Mouse (Mus musculus): ENCODE results near the gene Itsn2.
"Not testable (repeated sequence)": the region's sequence is repeated elsewhere in the genome, so short reads cannot be mapped to it uniquely, and the experiment has no call there.

Gene Itsn2

DNA sequence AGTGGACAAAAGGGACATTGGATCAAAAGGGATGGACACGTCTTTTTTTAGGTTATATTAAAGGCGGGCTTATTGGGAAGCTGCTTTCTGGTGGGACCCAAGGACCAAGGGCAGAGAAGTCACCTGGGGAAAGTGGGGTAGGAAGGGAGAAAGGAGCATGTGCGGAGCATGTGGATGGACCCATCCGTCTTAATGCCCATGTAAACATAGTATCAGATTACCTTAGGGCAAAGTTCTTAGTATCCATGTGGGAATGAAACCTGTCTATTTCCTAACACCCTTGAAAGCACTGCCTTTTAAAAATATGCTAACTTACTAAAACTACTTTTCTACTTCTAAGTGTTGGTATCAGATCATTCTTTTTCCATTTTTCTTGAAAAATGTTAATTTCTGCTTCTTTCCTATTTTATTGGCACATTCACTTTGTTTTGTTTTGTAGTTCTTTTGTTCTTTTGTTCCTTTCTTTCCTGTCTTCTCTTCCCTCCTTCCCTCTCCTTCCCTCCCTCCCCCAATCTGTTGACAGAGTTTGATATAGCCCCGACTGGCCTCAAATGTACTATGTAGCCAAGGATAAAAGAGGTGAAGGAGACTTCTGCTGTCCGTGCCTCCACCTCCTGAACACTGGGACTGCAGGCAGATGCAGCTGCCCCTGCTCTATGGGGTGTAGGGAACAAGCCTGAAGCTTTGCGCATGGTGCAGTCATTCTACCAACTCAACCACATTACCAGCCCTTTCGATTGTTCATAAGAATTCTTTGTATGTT, 6.4 kb downstream of the Itsn2 start:
- no peak for DNase-seq

DNA sequence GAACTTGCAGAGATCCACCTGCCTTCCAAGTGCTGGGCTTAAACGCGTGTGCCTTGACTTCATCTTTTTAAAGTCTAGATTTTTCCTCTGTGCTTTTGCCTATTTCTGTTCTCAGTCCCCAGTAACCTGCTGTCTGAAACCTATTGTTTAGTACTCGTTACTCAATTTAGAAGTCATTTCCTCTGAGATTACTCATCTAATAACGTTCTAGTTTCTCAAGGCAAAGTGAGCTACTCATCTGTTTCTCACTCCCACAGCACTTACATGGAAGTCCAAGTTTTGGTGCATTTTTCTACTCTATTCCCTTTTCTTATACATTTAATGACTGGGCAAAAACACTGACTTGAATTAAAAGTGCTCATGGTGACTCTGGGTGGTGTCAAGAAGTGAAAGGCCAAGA, 7.3 kb downstream of the Itsn2 start:
- no peak for DNase-seq

DNA sequence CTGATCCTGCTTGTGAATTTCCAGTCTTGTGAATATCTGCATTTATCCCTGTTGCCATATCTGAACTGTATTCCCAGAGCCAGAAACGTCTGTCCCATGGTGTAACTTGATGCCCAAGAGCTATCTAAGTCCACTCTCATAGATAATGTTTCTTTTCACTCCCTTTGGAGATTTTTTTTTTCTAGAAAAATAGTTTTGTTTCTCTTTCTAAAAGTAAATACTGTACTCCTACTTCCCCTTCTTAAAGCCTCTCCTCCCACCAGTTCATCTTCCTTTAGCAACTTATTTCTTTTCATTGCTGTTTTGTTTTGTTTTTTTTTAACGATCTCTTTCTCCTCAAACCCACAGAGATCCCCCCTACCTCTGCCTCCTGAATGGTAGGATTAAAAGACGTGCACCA, 14.2 kb downstream of the Itsn2 start:
- DNase-seq = no peak

DNA sequence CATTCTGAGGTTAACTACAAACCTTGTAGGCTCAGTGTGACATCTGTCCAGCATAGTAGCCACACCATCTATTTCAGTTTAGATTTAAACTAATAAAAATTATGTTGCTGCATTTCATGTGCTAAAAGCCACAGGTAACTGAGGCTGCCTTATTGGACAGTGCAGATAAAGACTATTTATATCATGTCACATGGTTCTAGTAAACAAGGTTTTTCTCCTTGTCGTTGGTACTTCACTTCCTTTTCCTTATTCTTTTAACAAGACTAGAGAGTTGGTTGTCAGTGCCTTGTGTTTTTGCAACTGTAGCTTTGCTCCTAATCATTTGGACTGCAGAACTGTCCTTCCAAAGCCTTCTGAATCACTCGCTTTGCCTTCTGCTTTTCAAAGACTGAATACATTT, 22.3 kb downstream of the Itsn2 start:
- no peak for DNase-seq

DNA sequence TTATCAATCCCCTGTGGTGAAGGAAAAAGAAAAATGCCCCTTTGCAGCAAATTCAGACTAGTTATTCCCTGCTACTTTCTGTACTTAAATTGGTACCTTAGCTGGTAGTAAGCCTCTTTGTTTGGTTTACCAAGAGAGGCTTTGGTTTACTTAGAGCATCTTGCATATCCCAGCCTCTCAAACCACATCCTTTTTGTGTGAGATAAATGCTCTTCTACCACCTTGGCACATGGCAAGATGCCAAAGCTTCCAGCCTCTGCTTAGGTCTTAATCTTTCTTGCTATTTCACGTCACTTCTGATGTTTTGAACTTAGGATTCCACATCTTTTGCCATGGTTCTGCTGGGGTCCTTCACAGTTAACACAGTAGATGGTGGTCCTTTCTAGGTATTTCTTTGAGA, 31.8 kb downstream of the Itsn2 start:
- DNase-seq = no peak

DNA sequence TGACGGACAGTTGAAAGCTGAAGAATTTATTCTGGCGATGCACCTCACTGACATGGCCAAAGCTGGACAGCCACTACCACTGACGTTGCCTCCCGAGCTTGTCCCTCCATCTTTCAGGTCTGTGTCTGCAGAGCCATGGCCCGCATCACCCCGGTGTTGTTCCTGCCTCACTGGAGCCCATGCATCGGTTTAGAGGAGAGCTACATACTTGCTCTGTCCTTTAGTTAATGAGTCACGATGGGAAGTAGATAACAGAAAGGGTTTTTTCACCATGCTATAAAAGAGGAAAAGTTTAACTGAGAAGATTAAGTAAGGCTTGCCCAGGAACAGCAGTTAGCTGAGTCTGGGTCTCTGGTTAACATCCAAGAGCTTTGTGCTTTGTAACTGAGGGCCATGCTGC, 40.5 kb downstream of the Itsn2 start:
- no peak for DNase-seq

DNA sequence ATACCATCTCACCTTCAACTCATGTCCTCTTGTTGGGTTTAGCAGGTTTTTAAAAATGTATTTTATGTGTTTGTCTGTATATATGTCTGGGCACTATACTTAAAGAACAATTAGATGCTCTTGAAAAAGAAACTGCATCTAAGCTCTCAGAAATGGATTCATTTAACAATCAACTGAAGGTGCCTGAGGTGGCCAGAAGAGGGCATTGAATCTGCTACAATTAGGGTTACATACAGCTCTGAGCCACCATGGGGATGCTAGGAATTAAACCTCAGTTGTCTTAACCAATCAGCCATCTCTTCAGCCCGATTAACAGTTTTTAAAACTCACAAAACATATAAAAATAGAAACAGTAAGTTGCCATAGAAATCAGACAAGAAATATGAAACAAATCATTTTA, 46.0 kb downstream of the Itsn2 start:
- no peak for DNase-seq

DNA sequence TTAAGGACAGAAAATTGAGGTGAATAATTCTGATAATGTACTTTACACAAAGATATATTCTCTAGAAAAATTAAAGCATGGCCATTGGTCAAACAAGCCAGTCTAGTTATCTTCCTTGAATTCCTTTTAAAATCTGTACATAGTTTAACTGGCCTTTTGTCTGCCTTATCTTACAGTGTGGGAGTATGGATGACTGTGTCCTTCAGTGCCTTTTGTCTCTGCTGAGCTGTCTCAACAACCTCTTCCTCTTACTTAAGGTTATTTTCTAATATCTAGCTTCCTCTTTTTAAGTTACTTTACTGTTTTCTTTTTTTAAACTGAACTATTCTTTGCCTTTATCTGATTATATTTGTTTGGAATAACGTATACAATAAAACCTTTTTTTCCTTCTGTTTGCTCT, 48.3 kb downstream of the Itsn2 start:
- no peak for DNase-seq

DNA sequence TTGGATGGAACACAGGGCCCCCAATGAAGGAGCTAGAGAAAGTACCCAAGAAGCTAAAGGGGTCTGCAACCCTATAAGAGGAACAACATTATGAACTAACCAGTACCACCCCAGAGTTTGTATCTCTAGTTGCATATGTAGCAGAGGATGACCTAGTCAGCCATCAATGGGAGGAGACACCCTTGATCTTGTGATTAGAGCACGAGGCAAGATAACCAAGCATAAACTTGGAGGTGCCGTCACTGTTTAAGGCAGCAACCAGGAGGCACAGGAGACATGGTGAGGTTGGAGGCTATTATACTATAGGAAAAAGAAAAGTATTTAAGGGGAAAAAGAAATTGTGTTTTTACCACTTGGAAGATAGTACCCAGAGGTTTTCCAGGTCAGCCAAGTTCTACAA, 64.4 kb downstream of the Itsn2 start:
- DNase-seq = no peak

DNA sequence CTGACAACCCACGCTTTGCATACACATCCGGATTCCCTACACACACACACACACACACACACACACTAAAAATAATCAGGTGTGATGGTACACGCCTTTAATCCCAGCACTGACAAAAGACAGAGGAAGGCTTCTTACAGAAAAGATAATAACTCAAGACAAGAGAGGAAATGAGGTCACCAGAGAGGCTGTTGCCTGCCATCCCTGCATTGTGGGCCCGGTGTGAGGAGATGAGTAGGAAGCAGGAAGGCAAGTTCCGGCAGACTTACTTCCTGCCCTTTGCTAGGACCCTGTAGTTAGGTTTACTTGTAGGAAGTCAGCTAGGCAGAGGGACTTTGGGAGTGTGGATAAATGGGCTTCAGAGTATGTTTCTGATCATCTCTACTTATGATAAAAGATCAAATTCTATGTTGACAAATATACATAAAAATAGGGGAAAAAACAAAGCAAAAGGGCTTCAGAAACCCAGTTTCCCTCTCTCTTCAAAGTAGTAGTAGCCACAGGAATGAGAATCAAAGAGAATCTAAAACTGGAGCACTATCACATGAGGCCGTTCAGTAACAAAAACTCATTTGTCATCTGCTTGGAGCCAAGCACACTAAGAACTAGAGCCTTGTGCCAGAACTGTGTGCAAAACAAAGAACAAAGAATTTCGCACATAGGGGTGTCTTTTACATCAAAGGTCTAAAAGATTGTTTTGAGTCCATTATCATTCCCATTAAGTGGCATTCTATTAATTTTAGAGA, 72.7 kb downstream of the Itsn2 start:
- DNase-seq = peak in 1 of 2 experiments; percentile 11

DNA sequence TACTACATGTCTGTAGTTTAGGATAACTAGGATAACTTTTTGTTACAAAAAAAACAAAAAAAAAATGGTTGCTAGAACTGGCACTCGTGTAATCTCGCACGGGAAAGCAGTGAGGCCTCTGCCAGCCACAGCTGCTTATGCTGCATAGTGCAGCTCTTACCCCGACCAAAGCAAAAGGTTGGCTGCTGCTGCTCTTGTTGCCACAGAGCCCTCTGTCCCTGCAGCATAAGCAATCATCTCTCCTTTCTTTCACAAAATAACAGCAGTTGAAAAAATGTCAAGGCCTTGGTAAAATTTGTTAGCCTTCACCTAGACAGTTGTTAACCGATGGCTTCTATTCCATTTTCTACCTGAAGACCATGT, 73.2 kb downstream of the Itsn2 start:
- DNase-seq = no peak

DNA sequence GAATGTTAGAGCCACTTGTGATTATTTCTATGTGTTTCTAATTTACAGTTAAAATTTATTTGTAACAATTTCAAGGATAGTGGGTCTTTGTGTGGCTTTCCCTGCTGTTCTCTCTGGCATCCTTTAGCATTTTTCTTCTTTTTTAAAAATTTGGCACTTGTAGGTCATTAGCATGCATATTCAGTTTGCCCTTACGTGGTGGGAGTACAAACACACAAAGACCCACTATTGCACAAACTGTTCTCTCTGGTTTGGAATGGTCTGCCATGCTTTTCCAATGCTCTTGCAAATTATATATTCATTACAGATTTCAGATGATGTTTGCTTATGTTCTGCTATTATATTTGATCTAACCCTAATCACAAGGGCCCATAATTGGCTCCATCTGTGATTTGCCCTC, 83.9 kb downstream of the Itsn2 start:
- no peak for DNase-seq

DNA sequence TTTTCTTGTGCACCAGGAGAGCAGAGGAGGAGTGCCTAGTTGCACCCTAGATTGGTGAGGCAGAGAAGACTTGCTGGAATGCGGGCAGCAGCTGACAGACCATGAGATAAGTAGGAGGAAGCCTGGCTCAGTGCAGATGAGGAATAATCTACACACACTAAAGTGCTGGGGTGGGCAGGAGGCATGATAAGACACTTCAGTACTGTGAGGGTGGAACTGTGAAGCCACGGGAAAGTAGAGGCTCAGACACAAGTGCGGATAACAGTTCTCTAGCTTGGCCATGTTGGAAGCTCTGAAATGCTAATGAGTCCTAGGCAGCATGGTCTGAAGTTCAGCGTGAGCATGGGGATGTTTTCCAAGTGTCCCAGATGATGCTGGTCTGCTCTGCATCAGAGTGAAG, 87.5 kb downstream of the Itsn2 start:
- no peak for DNase-seq

DNA sequence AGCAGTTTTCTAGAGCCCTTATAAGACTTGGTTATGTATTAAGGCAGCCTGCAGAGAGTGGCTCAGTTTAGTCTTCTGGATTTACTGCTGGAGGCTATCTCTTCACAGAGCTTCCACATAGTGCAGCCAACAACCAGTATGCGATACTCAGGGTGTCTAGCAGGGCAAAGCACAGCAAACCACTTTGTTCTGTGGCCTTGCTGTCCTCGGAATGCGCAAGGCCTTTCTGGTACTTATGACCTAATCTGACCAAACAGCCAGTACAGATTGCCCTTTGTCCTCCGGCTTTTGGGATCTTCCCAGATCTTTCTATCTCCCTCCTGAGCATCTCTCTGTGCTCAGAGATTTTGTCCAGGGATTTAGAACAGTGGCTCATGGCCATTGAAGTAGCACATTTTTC, 93.0 kb downstream of the Itsn2 start:
- DNase-seq = no peak

DNA sequence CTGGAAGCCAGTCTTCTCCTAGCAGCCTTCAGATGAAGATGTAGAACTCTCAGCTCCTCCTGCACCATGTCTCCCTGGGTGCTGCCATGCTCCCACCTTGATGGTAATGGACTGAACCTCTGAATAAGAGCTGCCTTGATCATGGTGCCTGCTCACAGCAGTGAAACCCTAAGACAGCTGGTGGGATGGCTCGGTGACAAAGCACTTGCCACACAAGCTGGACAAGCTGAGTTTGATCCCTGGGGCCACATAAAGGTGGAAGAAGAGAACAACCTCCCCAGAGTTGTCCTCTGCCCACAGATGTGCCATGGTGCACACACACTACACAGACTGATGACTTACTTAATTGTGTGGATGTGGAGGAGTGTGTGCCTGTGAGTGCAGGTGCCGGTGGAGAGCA, 95.9 kb downstream of the Itsn2 start:
- no peak for DNase-seq

DNA sequence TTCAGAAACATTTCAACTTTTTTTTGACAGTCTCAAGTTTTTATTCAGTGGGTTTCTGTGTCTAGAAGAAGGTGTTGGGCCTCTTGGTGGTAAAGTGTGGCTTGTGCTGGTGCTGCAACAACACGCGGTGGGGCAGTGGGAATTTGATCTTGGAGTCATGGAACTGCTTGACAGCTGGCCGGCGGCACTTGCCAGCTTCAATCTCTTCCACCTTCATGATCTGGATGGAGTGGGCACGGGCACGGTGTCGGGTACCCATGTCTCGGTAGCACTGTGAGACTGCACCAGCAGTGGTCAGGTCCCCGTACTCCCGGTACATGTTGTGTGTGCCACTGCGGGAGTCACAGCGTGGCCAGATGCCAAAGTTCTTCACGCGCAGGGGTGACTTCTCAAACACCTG, 96.9 kb downstream of the Itsn2 start:
- DNase-seq = no peak

DNA sequence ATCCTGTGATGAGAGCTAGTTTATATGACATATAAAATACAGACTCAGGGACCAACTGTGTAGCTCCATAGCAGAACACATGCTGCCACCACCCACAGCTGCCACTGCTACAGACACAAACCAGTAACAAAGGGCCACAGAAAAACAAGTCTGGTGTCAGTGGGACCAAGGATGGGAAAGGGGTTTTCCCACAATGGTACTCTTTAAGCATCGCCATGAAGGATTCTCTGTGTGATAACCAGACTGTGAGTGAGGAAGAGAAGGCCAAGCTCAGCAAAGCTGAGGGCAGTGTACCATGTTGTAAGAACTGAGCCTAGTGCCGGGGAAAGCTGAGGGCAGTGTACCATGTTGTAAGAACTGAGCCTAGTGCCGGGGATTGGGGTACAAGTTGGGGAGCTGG, 98.8 kb downstream of the Itsn2 start:
- no peak for DNase-seq

DNA sequence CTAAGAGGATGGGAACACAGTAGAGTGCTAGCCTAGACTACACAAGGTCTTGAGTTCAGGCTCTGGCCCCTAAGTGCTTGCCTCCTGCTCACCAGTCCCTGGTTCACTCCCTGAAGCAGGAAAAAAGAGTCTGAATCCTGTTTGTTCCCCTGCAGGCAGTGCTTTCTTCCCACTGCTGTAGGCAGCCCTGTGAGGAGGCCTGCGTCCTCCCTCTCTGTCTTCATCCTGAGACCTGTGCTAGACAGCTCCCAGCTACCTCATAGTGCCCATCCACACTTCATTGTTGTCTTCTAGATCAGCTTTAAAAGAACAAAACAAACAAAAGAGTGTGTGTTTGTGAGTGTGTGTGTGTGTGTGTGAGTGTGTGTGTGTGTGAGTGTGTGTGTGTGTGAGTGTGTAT, 102.1 kb downstream of the Itsn2 start:
- DNase-seq = no peak

DNA sequence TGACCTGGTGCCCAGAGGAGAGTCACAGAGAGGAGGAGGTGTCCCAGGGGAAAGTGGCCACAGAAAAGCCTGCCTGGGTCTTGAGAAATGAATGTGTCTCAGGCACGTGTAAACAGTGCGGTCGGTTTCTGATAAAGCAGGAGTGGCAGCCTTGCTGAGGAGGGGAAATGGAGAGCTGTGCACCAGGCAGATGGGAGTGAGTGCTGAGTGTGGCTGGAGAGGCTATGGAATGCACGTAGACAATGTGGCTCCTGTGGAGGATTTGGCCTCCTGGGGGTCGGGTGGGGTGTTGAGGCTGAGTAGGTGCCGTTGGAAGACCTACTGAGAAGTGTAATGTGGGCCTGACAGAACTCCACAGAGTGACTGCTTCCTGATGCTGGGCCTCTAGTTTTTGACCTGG, 113.2 kb downstream of the Itsn2 start:
- not testable (repeated sequence) for DNase-seq

DNA sequence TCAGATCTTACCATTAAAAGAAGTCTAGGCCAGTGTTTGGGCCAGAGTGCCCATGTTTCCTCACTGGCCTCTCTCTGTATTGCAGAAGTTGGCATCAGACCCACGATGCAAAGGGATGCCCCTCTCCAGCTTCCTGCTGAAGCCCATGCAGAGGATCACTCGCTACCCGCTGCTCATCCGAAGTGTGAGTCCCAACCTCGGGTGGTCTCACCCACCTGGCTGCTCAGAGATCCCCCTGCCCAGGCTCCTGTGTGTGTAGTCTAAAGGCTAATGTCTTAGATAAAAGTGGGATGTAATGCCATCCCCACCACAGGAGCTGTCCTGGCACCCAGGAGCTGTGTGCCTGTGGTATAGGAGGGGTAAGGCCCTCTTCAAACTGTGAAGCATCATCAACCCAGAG, 113.7 kb downstream of the Itsn2 start:
- no peak for DNase-seq

DNA sequence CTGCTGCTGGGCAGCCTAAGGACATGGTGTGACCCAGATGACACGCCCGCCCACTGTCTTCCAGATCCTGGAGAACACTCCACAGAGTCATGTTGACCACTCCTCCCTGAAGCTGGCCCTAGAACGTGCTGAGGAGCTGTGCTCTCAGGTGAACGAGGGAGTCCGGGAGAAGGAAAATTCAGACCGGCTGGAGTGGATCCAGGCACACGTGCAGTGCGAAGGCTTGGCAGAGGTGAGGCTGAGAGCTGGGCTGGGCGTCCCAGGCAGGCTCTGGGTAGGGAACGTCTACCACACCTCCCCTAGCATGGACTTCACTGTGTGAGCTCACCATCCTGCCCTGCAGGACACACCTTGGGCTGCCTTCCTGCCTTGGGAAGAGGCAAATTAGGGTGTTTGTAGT, 114.5 kb downstream of the Itsn2 start:
- DNase-seq = no peak

DNA sequence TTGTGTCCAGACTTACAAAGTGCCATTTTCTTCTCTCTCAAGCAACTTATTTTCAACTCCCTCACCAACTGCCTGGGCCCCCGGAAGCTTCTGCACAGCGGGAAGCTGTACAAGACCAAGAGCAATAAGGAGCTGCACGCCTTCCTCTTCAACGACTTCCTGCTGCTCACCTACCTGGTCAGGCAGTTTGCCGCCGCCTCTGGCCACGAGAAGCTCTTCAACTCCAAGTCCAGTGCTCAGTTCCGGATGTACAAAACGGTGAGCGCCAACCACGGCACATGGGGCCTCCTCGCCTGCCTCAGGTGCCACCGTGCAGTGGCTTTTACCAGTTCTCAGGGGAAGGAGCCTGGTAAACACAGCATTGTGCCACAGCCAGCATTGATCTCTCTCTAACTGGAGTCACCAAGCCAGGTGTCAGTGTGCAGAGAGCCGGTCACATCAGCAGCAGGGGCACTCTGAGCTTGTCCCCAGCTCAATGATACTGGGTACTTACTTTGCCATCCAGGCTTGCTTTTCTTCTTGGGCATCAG, 115.1 kb downstream of the Itsn2 start:
- DNase-seq = no peak

DNA sequence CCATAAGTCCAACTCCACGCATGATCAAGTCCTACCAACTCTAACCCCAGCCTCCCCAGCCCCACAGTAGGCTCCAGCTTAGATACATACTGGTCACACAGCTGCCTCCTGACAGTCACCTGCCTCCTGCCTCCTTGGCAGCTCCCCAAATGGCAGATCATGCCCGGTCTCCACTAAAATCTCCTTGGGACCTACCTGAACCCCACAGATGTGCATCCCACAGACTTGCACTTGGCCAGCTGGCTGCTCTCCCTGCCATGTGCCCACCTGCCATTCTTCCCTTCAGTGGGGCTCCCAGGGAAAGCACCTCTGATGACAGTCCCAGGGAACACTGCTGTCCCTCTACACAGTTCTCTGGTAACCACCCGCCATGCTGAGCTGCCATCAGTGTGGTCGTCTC, 115.9 kb downstream of the Itsn2 start:
- DNase-seq = no peak

DNA sequence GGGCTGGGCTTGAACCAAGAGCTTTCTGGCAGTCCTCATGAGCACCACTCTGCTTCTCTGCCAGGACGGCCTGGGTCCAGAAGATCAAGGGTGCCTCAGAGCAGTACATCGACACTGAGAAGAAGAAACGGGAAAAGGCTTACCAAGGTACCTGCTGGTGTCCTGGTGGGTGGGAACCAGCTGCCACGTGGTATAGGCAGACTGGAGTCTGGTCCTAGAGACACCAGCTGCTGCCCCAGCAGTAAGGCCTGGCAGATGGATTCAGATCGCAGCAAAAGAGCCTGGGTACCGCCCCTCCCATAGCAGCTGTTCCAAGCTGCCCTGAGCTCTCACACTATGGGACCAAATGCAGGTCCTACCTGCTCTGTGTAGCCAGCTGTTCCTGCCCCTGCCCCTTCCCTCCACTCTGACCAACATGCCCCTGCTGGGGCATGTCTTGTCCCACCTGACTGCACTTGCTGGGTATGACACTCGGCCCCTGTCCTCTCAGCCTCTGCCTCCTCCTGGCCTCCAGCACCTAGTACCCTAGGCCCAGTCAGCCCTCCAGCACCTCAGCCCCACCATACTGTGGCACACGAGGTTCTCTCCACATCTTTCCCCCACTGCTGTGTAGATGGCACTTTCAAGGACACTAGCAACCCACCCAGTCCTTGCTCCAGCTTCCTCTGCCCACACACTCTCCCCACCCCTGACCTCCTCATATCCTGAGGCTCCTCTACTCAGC, 116.6 kb downstream of the Itsn2 start:
- DNase-seq = no peak
